Mouse (Mus musculus): ENCODE data around the gene Lin7a. TPM values are rescaled to one million over a fixed set of nuclear protein-coding genes. Genes with fewer than 3 reads are reported as not detected.

Gene Lin7a
- total and polyA plus RNA-seq, 2 experiments from 2014 or later: 16.0 to 26.3 TPM

- no peak for ATAC-seq
- H3K4me3 ChIP-seq (ENCODE audit: low read depth, low read length): no peak overlapping the region
- H3K9ac ChIP-seq: no peak overlapping the region
- H3K27ac ChIP-seq (ENCODE audit: low read depth, low read length): no peak overlapping the region
- no peaks in the 10 kb centered on the region for H3K27me3 ChIP-seq (ENCODE audit: insufficient read depth, low read length)
- H3K4me1 ChIP-seq (ENCODE audit: insufficient read depth): no peaks in the 10 kb centered on the region
- no peak overlapping the region for H3K4me2 ChIP-seq (ENCODE audit: low read depth)
- WGBS: 91% methylated on average over 6 of the region's 6 CpGs
- no peak for DNase-seq
- no peak for TF ChIP-seq CTCF (IDR thresholded peaks at IDR 0.05; ENCODE audit: low read depth)
- no peaks in the 10 kb centered on the region for H3K36me3 ChIP-seq (ENCODE audit: insufficient read depth)
- no peaks in the 10 kb centered on the region for H3K9me3 ChIP-seq (ENCODE audit: low read length)
Observed at GRCm38 (mm10) chr10:107247001-107247670, 24.4 kb upstream of the Lin7a start.

- Histone ChIP-seq H3K36me3 (ENCODE audit: insufficient read depth) (no peaks in the 10 kb centered on the region), H3K4me3 (ENCODE audit: low read depth, low read length) (no peak overlapping the region), H3K4me1 (ENCODE audit: insufficient read depth) (no peaks in the 10 kb centered on the region), H3K9ac (no peak overlapping the region), H3K27me3 (ENCODE audit: insufficient read depth, low read length) (no peaks in the 10 kb centered on the region), H3K4me2 (ENCODE audit: low read depth) (no peak overlapping the region), H3K27ac (ENCODE audit: low read depth, low read length) (no peak overlapping the region), H3K9me3 (ENCODE audit: low read length) (no peaks in the 10 kb centered on the region)
- WGBS: 92% methylated on average over 8 of the region's 8 CpGs
- ATAC-seq (no peak), DNase-seq (no peak)
- TF ChIP-seq CTCF (IDR thresholded peaks at IDR 0.05; ENCODE audit: low read depth): no peak
Observed at GRCm38 (mm10) chr10:107248481-107248880, 23.0 kb upstream of the Lin7a start.

- Histone ChIP-seq H3K4me1 (ENCODE audit: insufficient read depth) (no peaks in the 10 kb centered on the region), H3K36me3 (ENCODE audit: insufficient read depth) (no peaks in the 10 kb centered on the region), H3K27ac (ENCODE audit: low read depth, low read length) (no peak overlapping the region), H3K9ac (no peak overlapping the region), H3K4me2 (ENCODE audit: low read depth) (no peak overlapping the region), H3K4me3 (ENCODE audit: low read depth, low read length) (no peak overlapping the region), H3K9me3 (ENCODE audit: low read length) (no peaks in the 10 kb centered on the region), H3K27me3 (ENCODE audit: insufficient read depth, low read length) (no peaks in the 10 kb centered on the region)
- DNase-seq (no peak), ATAC-seq (no peak)
- TF ChIP-seq CTCF (IDR thresholded peaks at IDR 0.05; ENCODE audit: low read depth): no peak
- 90% methylated on average over 7 of the region's 7 CpGs for WGBS
Observed at GRCm38 (mm10) chr10:107249056-107249455, 22.4 kb upstream of the Lin7a start.

GRCm38 (mm10) chr10:107249606-107250186, 21.8 kb upstream of the Lin7a start:
- Histone ChIP-seq H3K4me3 (ENCODE audit: low read depth, low read length) (no peak overlapping the region), H3K4me2 (ENCODE audit: low read depth) (no peak overlapping the region), H3K9me3 (ENCODE audit: low read length) (no peaks in the 10 kb centered on the region), H3K4me1 (ENCODE audit: insufficient read depth) (no peaks in the 10 kb centered on the region), H3K27me3 (ENCODE audit: insufficient read depth, low read length) (no peaks in the 10 kb centered on the region), H3K9ac (no peak overlapping the region), H3K36me3 (ENCODE audit: insufficient read depth) (no peaks in the 10 kb centered on the region), H3K27ac (ENCODE audit: low read depth, low read length) (no peak overlapping the region)
- WGBS: 84% methylated on average over 5 of the region's 5 CpGs
- no peak for TF ChIP-seq CTCF (IDR thresholded peaks at IDR 0.05; ENCODE audit: low read depth)
- DNase-seq (no peak), ATAC-seq (no peak)

GRCm38 (mm10) chr10:107250346-107251210, 20.9 kb upstream of the Lin7a start:
- no peaks in the 10 kb centered on the region for H3K27me3 ChIP-seq (ENCODE audit: insufficient read depth, low read length)
- TF ChIP-seq CTCF (IDR thresholded peaks at IDR 0.05; ENCODE audit: low read depth): no peak
- no peak overlapping the region for H3K4me3 ChIP-seq (ENCODE audit: low read depth, low read length)
- no peaks in the 10 kb centered on the region for H3K36me3 ChIP-seq (ENCODE audit: insufficient read depth)
- no peaks in the 10 kb centered on the region for H3K9me3 ChIP-seq (ENCODE audit: low read length)
- ATAC-seq: no peak
- H3K4me2 ChIP-seq (ENCODE audit: low read depth): no peak overlapping the region
- H3K4me1 ChIP-seq (ENCODE audit: insufficient read depth): no peaks in the 10 kb centered on the region
- DNase-seq: no peak
- 78% methylated on average over 7 of the region's 7 CpGs for WGBS
- no peak overlapping the region for H3K9ac ChIP-seq
- no peak overlapping the region for H3K27ac ChIP-seq (ENCODE audit: low read depth, low read length)

- no peak overlapping the region for H3K4me2 ChIP-seq (ENCODE audit: low read depth)
- WGBS: 74% methylated on average over 2 of the region's 2 CpGs
- H3K4me3 ChIP-seq (ENCODE audit: low read depth, low read length): no peak overlapping the region
- DNase-seq (no peak), ATAC-seq (no peak)
- no peaks in the 10 kb centered on the region for H3K9me3 ChIP-seq (ENCODE audit: low read length)
- no peaks in the 10 kb centered on the region for H3K4me1 ChIP-seq (ENCODE audit: insufficient read depth)
- H3K27me3 ChIP-seq (ENCODE audit: insufficient read depth, low read length): no peaks in the 10 kb centered on the region
- no peak for TF ChIP-seq CTCF (IDR thresholded peaks at IDR 0.05; ENCODE audit: low read depth)
- no peaks in the 10 kb centered on the region for H3K36me3 ChIP-seq (ENCODE audit: insufficient read depth)
- no peak overlapping the region for H3K27ac ChIP-seq (ENCODE audit: low read depth, low read length)
- no peak overlapping the region for H3K9ac ChIP-seq
Observed at GRCm38 (mm10) chr10:107251271-107251670, 20.2 kb upstream of the Lin7a start.
